Mouse (Mus musculus): ENCODE data around the gene Ppm1h. TPM values are rescaled to one million over a fixed set of nuclear protein-coding genes. Genes with fewer than 3 reads are reported as not detected.
"Not testable (repeated sequence)": the region's sequence is repeated elsewhere in the genome, so short reads cannot be mapped to it uniquely, and the experiment has no call there.

The Ppm1h gene
- polyA plus RNA-seq, 2 experiments from 2014 or later, result 50.3 to 52.7 TPM

DNA sequence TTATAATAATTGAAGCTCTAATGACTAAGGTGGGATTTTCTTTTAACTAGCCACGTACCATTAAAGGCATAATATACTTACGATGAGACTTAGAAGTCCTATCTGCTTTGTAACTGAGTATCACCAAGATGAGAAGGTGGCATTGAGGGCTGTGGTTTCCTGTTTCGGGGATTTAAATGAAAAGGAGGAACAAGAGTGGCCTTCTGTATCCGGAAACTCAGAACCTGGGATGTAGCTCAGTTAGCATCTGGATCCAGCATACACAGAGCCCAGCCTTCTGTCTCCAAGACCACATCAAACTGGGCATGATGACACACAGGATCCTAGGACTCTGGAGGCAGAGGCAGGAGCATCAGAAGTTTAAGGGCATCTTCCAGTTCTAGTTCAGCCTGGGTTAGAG, 258.8 kb downstream of the Ppm1h start:
- not testable (repeated sequence) for ATAC-seq

DNA sequence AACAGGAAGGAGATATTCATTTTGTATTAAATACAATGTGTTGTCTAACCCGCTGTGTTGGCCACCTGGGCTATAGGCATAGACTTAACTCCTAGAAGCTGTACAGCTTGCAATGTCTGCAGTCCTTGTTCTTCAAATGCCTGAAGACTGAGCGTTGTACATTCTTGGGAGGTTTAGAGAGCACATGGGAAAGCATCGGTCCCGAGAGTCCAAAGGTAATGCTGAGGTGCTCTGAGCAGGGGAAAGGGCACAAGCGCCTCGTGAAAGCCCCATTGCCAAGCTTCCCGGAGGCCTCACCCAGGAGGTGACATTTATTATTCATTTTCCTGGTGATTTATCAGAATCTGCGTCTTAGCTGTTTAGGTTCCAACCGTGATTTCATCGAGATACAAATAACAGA, 261.0 kb downstream of the Ppm1h start:
- ATAC-seq, result no peak

DNA sequence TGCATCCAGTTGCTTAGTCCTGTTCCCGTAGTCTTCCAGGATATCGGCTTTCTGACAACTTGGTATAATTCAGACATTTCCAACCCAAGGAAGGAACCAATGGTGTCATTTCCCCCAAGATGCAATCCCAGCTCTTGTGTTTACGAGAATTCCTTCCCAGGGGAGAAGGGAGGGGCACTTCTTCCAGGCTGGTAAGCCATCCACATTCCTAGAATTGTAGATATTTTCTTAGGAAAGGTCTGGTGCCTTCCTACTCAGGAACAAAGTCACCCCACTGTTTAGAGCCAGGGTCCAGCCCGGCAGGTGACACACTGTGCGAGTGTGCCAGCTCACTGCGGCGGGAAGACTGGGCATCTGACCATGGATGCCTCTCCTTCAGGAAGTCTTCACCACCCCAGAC, 264.2 kb downstream of the Ppm1h start:
- no peak for ATAC-seq

DNA sequence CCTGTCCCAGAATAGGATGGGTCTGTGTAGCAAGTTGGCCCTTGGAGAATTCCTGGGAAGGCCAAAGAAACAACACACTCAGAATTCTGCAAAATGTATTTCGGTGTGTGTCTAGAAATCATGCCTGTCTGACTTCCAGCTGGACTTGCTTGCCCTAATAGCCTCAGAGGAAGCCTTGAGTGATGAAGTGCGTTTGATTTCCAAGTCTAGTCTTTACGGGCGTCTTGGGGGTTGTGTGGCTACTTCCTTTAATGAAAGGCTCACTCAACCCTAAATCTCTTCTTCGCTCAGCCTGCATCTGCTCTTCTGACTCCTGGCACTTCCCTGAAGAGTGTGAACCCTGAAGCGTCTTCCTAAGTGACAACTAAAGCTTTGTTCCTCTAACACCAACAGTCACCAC, 265.3 kb downstream of the Ppm1h start:
- no peak for ATAC-seq

DNA sequence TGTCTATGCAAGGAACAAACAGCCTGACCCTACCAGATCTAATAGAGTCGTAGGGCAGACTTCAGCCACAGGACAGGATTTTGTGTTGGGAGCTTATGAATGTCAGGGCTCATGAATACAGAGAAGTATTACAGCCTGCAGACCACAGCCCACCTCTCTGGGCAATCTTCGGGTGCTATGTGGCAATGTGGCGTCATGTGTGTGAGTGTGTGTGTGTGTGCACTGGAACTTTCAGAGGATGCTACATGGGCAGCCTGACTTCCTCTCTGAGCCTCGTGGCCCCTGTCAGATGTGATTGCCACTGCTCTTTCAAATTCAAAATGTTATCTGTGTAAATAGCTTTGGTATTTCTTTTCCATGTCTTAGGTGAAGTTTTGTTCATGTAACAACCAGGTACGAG, 266.3 kb downstream of the Ppm1h start:
- ATAC-seq, result no peak

DNA sequence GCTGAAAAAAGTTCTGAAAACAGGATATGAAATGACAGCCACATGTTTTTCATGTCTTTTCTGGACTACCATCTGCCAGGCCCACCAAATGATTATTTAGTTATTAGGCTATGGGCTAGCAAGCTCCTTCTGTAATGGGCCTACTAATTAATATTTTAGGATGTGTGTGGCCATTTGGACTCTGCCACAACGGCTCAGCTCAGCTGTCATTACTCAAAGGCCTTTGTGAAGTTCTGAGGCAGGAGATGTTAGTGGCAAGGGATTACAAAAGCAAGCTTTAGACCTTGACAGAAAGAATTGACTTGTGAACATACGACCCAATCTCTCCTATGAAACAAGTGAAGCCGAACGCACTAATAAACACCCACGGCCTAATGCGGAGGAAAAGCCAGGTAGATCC, 272.4 kb downstream of the Ppm1h start:
- no peak for ATAC-seq

DNA sequence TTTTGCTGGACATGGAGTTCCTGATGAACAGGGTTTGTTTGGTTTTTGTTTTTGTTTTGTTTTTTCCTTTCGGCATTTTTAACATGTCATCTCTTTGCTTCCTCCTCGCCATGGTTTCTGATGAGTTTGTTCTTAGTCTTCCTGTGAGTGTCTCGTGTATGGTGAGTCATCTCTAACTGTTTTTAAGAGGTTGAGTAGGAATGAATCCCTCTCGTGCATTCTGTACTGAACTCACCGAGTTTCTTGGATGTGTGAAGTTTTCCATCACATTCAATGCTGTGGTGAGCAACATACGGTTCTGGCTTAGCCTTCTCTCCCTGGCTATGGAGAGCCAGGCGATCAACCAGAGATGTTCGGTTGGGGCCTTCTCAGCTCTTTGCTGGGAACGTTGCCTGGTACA, 275.0 kb downstream of the Ppm1h start:
- ATAC-seq, result no peak

DNA sequence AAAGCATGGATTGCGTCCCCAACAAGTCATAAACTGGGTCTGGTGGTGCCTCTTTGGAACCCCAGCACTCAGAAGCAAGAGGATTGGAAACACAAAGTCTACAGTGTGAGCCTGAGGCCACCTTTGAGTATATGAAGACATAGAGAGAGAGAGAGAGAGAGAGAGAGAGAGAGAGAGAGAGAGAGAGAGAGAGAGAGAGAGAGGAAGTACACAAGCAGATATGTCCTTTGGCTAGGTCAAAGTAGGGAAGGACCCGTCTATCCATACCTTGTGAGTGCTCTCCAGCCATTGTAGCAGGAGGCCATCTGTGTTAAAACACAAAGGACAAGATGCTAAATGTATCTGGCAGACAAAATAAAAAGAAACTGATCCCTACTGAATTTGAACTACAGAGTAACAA, 279.4 kb downstream of the Ppm1h start:
- no peak for ATAC-seq

DNA sequence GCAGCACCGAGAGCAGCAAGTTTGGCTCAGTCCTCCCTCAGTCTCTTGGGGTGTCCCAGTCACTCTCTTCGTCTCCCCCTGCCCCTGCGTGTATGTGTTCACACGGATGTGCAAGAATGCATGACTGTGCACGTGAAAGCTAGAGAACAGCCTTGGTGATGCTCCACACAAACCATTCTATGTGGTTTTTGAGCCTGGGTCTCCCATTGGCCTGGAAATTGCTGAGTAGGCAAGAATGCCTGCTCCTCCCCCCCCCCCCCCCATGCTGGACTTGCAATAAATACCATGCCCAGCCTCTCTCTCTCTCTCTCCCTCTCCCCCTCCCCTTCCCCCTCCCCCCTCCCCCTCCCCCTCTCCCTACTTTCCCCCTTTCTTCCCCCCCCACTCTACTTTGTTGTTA, 280.1 kb downstream of the Ppm1h start:
- no peak for ATAC-seq

DNA sequence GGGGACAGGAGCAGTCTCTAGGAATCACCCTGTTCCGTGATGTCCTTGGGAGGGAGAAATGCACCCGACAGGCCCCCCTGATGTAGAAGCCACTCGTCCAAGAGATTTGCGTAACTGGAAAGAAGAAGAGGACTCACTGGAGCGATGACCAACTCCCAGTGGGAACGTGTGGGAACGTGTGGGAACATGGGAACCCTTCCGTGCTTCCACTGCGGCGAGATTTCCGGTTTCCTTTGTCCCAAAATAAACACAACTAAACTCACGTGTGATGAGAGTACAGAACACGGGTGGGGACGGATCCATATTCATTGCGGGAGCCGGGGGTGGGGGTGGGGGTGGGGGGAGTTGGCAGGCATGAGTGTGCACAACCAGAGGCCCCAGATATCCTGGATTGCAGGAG, 281.7 kb downstream of the Ppm1h start:
- no peak for ATAC-seq

DNA sequence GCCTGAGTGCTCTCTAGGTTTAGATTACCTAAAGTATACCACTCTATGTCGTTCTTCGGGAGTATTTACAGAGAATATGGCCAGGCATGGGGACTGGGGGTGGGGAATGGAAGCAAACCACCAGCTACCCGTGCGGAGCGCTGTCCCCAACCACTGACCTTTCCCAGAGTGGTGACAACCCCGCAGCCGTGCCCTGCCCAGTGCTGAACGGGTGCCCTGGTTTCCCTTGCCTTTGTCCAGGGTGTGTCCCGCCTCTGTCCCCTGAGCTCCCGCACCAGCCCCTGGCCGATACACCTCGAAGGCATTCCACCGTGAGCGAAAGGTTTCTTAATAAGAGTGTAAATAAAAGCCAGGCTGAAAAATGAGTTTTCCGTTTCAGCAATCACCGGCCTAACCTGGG, 282.2 kb downstream of the Ppm1h start:
- no peak for ATAC-seq

DNA sequence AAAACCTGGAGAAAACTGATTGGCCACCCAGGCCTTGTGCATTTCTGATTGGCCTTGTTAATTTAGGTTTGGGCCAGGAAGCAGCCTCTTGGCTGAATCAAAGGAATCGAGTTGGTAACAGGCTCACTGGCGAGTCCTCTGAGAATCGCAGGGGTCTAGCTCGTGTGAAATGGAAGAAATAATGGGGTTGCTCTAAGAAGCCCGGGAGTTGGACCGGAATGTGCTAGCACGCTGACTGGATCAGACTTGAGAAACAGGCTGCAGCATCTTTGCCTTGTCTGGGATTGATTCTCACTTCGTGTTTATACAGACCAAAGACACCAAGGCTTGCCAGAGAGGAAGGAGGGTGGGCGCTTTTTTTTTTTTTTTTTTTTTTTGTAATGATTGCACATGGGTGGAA, 282.9 kb downstream of the Ppm1h start:
- ATAC-seq, result no peak

DNA sequence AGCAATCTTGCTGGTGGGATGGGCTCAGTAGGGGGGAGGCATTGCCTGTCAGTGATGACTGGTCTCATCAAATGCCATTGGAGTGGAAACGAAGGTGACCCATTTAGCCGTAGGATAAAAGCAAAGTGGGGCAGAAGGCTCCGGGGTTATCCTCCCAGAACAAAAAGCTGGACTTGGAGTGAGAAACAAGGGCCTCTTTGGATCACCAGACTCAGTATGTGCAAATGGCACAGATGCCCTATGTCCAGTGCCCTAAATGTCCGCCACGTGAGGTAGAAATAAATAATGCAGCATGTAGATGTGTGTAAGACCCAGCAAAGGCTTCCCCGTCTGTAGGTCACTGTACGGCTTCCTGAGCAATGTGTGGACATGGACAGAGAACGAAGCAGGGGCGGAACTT, 284.1 kb downstream of the Ppm1h start:
- ATAC-seq, result no peak

DNA sequence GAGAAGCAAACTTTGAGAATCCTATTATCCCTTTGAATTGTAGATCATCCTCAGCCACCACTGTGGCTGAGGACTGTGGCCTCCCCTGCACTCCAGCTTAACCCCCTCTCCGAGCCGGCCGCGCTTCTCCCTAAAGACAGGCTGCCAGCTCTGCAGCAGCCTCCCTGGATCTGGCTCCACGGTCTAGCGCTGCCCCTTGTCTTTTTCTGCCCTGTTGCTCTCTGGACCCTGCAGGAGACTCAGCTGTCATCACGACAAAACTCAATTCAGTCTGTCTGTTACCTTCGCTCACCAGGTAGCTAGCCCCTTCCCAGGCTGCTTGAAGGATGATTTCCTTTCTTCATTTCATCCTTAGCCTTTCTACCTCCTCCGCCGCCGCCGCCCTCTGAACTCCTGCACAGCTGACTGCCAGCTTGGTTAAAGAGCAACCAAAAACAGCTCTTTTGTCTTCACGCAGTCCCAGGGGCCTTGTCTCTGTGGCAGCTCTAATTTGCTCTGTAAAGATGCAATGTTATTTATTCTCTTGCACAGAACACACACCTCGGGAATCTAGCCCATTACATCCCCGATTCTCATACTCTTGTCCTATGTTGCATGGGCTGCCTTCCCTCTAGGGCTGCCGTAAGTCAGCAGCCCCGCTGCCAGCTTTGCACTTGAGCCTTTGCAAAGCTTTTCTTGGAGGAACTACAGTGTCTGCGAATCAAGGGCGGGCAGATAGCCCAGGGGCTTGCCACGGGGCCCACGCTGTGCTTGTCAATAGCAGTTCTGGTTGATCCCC, 285.1 kb downstream of the Ppm1h start:
- no peak for ATAC-seq

DNA sequence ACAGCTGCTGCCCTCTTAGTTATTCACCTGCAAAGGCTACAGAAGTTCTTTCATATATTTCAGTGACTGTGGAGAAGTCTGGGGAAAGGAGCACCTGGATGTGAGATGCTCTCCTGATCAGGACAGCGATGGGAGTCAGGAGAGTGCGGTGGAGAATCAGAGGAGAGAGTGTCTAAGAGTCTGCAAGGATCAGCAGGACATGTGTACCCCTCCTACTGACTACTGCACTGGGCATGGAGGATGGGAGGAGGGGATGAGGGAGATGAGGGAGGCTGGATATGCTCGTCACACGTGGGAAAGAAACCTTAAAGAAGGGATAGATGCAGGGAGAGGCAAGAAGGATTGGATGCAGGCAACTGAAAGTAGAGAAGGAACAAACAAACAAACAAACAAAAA, 285.7 kb downstream of the Ppm1h start:
- no peak for ATAC-seq

DNA sequence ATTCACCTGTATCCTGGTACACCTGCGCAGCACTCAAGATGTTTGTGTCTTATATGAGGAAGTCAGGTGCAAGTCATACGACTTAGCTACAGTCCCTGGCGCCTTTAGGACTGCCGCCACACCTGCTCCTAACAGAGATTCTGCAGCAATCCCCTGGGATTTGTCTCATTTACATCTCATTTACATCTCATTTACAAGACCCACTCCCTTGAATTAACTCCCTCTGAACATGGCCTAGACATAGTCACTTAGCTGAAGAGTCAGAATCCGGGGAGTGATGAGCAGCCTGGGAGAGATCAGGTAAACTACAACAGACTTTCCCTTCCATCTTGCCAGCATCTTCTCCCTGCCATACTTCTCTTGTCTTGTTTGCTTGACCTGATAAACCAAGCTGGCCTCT, 287.1 kb downstream of the Ppm1h start:
- ATAC-seq, result not testable (repeated sequence)

DNA sequence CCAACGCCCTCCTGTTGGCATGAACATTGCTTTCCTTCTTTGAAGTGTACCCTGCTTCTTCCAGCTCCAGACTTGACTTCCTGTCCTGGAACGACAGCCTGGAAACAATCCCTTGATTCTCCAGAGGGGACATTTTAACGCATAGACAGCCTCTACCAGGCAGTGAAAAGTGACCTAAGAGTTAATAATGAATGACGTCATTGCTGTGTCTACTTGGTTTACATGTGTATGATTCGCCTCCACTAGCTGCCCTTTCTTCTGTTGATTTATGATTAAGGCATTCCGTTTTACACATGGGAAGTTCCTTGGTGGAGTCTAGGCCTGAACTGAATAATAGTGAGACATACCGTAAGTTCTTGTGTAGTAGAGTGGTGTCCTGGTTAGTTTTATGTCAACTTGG, 287.9 kb downstream of the Ppm1h start:
- no peak for ATAC-seq

DNA sequence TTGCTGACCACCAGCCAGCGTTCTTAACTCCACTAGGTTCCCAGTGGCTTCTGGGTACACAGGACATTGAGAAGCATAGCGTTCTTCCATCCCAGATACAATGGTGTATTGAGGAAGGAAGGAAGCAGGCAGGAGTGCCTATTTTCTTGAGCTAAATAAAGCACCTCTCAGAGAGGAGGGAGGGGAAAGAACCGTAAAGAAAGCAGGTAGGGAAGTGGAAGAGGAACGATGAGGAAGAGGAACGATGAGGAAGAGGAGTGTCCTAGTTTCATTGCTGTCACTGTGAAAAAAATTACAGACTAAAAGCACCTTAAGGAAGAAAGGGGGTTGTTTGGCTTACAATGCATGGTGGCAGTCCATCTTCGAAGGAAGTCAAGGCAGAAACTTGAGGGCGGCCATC, 291.6 kb downstream of the Ppm1h start:
- ATAC-seq, result no peak

DNA sequence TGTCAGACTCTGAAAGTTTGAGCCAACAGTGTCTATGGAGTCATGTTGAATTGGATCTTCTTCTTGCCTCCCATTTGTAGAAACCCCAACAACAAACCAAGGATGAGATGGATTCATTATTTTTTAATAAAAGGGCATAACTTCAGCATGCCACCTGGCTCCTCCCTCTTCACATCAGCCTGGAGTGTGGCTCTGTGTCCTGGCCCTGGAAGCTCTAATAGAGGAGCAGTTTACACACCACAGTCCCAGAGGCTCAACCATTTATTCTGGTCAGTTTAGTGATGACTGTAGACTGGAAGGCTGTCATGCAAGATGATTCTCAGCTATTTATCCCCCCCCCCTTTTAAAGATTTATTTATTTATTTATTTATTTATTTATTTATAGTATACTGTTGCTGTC, 294.7 kb downstream of the Ppm1h start:
- no peak for ATAC-seq

DNA sequence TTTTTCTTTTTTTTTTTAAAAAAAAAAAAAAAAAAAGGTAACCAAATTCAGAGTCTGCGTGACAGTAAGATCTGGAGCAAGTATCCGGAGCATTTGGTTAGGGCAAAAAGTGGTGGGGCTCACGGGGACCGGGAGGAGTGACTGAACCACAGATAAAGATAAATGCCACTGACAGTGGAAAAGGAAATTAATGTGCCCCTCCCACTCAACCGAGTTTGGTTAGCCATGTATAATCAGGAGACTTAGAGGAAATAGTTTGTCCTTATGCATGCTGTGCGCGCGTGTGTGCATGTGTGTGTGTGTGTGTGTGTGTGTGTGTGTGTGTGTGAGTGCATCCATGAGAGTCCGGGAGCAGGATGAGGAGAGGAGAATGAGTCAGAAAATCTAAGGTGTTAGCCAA, 297.5 kb downstream of the Ppm1h start:
- peak; percentile 72 for ATAC-seq

DNA sequence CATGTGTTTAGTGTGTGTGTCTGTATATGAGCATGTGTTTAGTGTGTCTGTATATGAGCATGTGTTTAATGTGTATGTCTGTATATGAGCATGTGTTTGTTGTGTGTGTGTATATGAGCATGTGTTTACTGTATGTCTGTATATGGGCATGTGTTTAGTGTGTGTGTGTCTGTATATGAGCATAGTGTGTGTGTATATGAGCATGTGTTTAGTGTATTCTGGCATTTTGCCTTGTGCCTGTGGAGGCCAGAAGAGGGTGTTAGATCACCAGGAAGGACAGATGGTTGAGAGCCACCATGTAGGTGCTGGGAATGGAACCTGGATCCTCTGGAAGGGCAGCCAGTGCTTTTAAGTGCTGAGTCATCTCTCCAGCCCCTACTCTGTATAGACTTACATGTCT, 300.8 kb downstream of the Ppm1h start:
- no peak for ATAC-seq

DNA sequence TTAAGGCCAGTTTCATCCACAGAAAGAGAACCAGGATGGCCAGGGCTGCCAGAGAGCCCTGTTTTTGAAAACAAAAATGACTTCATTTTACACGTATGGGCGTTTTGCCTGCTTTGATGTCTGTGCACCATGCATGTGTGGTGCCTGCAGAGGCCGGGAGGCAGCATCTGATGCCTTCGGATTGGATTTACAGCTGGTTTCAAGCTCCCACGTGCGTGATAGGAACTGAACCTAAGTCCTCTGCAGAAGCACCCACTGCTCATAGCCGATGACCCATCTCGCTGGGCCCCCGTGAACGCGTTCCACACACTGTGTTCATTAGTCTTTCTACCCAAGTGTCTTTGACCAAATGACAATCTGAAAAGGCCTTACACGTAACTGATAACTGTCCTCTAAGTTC, 301.6 kb downstream of the Ppm1h start:
- no peak for ATAC-seq

DNA sequence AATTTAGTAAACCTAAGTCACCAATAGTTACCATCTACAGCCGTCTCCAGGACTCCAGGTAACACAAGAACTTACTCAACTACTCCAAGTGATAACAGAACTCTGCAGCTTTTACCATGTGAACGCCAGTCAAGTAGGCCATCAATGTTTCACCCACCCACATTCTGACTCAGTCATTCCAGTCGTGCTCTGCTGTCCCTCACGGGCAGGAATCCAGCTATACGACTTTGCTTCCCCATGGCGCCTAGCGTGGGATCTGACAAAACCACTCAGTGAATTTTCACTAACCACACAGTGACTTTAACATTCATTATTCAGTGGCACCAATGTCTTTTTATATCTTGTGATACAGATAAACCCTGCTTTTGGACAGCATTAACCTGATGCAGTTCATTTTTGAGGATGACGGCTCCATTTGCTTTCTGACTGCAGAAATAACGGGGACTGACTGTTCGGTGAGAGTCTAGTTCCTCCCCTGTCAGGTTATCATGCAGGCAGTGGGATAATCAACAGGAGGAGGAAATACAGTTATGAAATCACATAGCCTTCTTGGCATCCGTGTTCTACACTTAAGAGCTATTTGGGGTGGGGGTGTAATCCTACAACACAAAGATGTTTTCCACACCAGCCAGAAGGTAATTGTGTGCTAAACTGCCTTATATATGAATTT, 304.5 kb downstream of the Ppm1h start:
- ATAC-seq, result no peak

Data from CD4-positive, CD25-positive, alpha-beta regulatory T cell, adult 4 months (primary cell).